In the genomic region with DNA sequence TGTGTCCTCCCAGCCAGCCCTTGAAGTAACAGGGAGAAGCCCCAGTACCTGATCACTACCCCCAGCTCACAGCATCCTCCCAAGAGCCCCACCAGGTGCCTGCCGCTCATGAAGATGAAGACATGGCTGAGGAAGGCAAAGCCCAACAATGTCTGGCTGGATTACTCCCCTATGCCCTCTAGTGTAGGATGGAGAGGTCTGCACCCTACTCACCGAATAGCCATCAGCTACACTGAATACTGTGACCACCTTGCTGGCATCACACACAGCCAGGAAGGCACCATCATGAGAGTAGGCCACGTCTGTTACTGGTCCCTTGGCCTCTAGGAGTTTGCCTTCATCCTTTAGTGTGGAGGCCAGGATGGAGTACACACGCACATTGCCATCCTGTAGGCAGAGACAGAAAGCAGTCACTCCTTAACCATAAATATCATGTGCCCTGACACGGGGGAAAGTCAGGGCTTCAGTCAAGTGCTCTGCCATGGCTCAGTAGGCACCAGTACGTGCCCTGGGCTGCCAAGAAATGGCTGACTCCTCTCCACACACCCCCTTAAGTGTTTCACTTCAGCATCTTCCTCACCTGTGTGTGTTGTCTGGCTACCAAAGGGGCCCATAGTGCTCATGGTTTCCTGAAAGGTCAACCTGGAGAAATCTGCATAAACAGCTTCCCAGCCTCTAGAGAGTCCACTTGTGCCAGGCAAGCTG, we compare ENCODE assay signal across 8 mouse cellular contexts. TPM values are rescaled to one million over a fixed set of nuclear protein-coding genes. Genes with fewer than 3 reads are reported as not detected.
DNase-seq lines count a peak whose midpoint lies in the region; ATAC-seq lines count a peak whose summit lies in the region.

No protein-coding gene starts in this region.

- 78% methylated on average over 6 of the region's 6 CpGs for WGBS in forebrain, embryonic 16.5 days

- H3K4me2 ChIP-seq in forebrain, embryonic 16.5 days (ENCODE audit: low read length): no peak overlapping the region

- no peak overlapping the region for H3K9ac ChIP-seq in forebrain, embryonic 16.5 days (replicated peaks; ENCODE audit: low read depth, low read length)

- no peaks in the 10 kb centered on the region for H3K27me3 ChIP-seq in forebrain, embryonic 16.5 days (replicated peaks; ENCODE audit: control insufficient read depth, insufficient read depth, low read length)

- no peaks in the 10 kb centered on the region for H3K9me3 ChIP-seq in forebrain, embryonic 16.5 days (ENCODE audit: control insufficient read depth, low read length)

- H3K27ac ChIP-seq in forebrain, embryonic 16.5 days (ENCODE audit: low read length): no peak overlapping the region

- peaks cover 50% of the 10 kb centered on the region for H3K36me3 ChIP-seq in forebrain, embryonic 16.5 days (ENCODE audit: control insufficient read depth, insufficient read depth)

- ATAC-seq in CD4-positive, CD25-positive, alpha-beta regulatory T cell, adult 4 months: no peak
- peak; percentile 35 for ATAC-seq in forebrain, embryonic 16.5 days
- peak; percentile 83 for ATAC-seq in megakaryocyte-erythroid progenitor cell, adult 5-6 weeks (replicated peaks; ENCODE audit: low FRiP score, low TSS enrichment, poor library complexity, severe bottlenecking)
- no peak for ATAC-seq in erythroid progenitor cell, adult 5-6 weeks (replicated peaks; ENCODE audit: low FRiP score, poor library complexity, severe bottlenecking)

- no peak overlapping the region for H3K4me3 ChIP-seq in forebrain, embryonic 16.5 days (replicated peaks; ENCODE audit: low read length)

- H3K4me1 ChIP-seq in forebrain, embryonic 16.5 days (replicated peaks; ENCODE audit: control insufficient read depth, insufficient read depth, low read length): no peaks in the 10 kb centered on the region

- DNase-seq in CD4-positive, CD25-positive, alpha-beta regulatory T cell, adult 2 months (ENCODE audit: low read depth, low spot score): peak; percentile 29
- DNase-seq in A20 (ENCODE audit: low read depth, low spot score): peak; percentile 58
- no peak for DNase-seq in layer of hippocampus, adult 9-10 months (ENCODE audit: low spot score)
- DNase-seq in spleen, adult 12 weeks (ENCODE audit: low spot score): no peak

RNA-seq across cellular contexts. Expression of a gene that starts 26.9 kb away (rescaled TPM):
- polyA plus RNA-seq in CD4-positive, CD25-positive, alpha-beta regulatory T cell, adult 4 months (2017; shearing (Covaris generic)): 1 to 10 TPM; 7.9 TPM
- 0.35 and 0.53 TPM in 2 replicates for polyA plus RNA-seq in forebrain, embryonic 16.5 days (2015; fragmentation: Nextera tagmentation; extraction: Ambion mirVana)
- total RNA-seq in megakaryocyte-erythroid progenitor cell, adult 5-6 weeks (2014; fragmentation: Nextera tagmentation): 1.5 and 4.6 TPM in 2 replicates
- 1.8 and 4.4 TPM in 2 replicates for total RNA-seq in megakaryocyte-erythroid progenitor cell, adult 5-6 weeks (2017)
- total RNA-seq in erythroid progenitor cell, adult 5-6 weeks (2015; ENCODE audit: low replicate concordance): 2.9 TPM in 1 of 2 replicates, not detected in the other
- 0.90 TPM in 1 of 2 replicates, not detected in the other for total RNA-seq in erythroid progenitor cell, adult 5-6 weeks (2017; ENCODE audit: low replicate concordance)

RNA-seq across cellular contexts. Expression of a gene that starts 33.1 kb away (rescaled TPM):
- polyA plus RNA-seq in CD4-positive, CD25-positive, alpha-beta regulatory T cell, adult 4 months (2017; shearing (Covaris generic)): 100 to 1,000 TPM; 366 to 443 TPM
- 190 and 193 TPM in 2 replicates for polyA plus RNA-seq in forebrain, embryonic 16.5 days (2015; fragmentation: Nextera tagmentation; extraction: Ambion mirVana)
- total RNA-seq in megakaryocyte-erythroid progenitor cell, adult 5-6 weeks (2014; fragmentation: Nextera tagmentation): 75.8 and 77.7 TPM in 2 replicates
- 107 and 112 TPM in 2 replicates for total RNA-seq in megakaryocyte-erythroid progenitor cell, adult 5-6 weeks (2017)
- 51.9 and 78.0 TPM in 2 replicates for total RNA-seq in erythroid progenitor cell, adult 5-6 weeks (2015; ENCODE audit: low replicate concordance)
- 46.1 and 46.3 TPM in 2 replicates for total RNA-seq in erythroid progenitor cell, adult 5-6 weeks (2017; ENCODE audit: low replicate concordance)

Comparison
In these comparisons a context has a peak if more than half of its experiments do, and no peak if none do; other contexts are left out.
1. DNase-seq: peak in CD4-positive, CD25-positive, alpha-beta regulatory T cell, adult 2 months (single experiment) and A20 (single experiment); none in layer of hippocampus, adult 9-10 months (single experiment) and spleen, adult 12 weeks (single experiment).
2. ATAC-seq: peak in forebrain, embryonic 16.5 days (single experiment) and megakaryocyte-erythroid progenitor cell, adult 5-6 weeks (single experiment); none in CD4-positive, CD25-positive, alpha-beta regulatory T cell, adult 4 months (single experiment) and erythroid progenitor cell, adult 5-6 weeks (single experiment).